Mouse (Mus musculus) embryonic stem cell, embryonic (primary cell): Measurements from ENCODE around the gene Acot11.

Source experiments
- CTCF ChIA-PET, 4 experiments: fragments of 300-600 bp in 2 of 4; fragments of 350-600 bp in 2 of 4; sonication (Branson Sonifier 250); formaldehyde crosslinking; loops; one replicate each; lab custom pipeline; 2022; ENCODE audit warnings: inconsistent platforms in 2 of 4; lab: Charles Lee
- POLR2A ChIA-PET, 4 experiments: fragments of 300-600 bp in 2 of 4; fragments of 350-600 bp in 2 of 4; sonication (Branson Sonifier 250); formaldehyde crosslinking; loops; one replicate each; lab custom pipeline; 2022; ENCODE audit warnings: antibody characterized with exemption in 4 of 4, inconsistent platforms in 1 of 4; lab: Charles Lee

Gene Acot11

GRCm38 (mm10) chr4:106825229-106825628 is 20.4 kb upstream of the Acot11 start:
- CTCF ChIA-PET, result interaction anchor here in 3 of 4 experiments (0.6 to 0.7 kb wide), 3 partner anchors 13 to 220 kb away, joined by 3 read pairs; no protein-coding TSS in a partner anchor
- POLR2A ChIA-PET, result no interaction called here

- POLR2A ChIA-PET, result interaction anchor here in 1 of 4 experiments (2.2 kb wide), 1 partner anchor 14 kb away, joined by 5 read pairs; the partner anchor contains the start of gene Acot11
- CTCF ChIA-PET, result no interaction called here
Observed at GRCm38 (mm10) chr4:106819404-106819803, 14.6 kb upstream of the Acot11 start.

DNA sequence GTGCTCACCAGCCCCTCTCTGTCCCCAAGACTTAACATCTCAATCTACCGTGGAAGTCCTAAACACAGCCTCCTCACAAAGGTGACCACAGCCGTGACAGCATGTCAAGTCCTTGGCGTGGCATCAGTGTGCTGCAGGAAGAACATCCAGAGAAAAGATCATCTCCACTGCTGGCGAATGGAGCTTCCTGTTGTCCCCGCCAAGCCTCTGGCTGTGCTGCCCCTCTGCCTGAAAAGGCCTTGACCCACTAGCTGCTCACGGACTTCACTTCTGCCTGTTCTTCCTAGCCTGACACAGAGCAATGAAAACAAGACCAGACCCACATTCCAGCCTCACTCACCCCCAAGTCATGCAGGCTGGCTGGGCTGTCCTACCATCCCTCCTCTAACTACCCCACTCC is 13.5 kb upstream of the Acot11 start:
- POLR2A ChIA-PET, result interaction anchor here in 2 of 4 experiments (1.2 to 2.2 kb wide), 2 partner anchors 13 to 136 kb away, joined by 3 to 5 read pairs; partner anchors contain the start of gene Acot11 (in 1 of the 2)

GRCm38 (mm10) chr4:106817017-106817416 is 12.2 kb upstream of the Acot11 start:
- ChIA-PET CTCF (no interaction called here), POLR2A (interaction anchor here in 2 of 4 experiments (0.6 to 0.7 kb wide), 2 partner anchors 90 to 138 kb away, joined by 3 to 5 read pairs; no protein-coding TSS in a partner anchor)

More for the DNA sequence above, 13.5 kb upstream of the Acot11 start:
- CTCF ChIA-PET, result interaction anchor here in 1 of 4 experiments (0.5 kb wide), 1 partner anchor 31 kb away, joined by 3 read pairs; no protein-coding TSS in a partner anchor

DNA sequence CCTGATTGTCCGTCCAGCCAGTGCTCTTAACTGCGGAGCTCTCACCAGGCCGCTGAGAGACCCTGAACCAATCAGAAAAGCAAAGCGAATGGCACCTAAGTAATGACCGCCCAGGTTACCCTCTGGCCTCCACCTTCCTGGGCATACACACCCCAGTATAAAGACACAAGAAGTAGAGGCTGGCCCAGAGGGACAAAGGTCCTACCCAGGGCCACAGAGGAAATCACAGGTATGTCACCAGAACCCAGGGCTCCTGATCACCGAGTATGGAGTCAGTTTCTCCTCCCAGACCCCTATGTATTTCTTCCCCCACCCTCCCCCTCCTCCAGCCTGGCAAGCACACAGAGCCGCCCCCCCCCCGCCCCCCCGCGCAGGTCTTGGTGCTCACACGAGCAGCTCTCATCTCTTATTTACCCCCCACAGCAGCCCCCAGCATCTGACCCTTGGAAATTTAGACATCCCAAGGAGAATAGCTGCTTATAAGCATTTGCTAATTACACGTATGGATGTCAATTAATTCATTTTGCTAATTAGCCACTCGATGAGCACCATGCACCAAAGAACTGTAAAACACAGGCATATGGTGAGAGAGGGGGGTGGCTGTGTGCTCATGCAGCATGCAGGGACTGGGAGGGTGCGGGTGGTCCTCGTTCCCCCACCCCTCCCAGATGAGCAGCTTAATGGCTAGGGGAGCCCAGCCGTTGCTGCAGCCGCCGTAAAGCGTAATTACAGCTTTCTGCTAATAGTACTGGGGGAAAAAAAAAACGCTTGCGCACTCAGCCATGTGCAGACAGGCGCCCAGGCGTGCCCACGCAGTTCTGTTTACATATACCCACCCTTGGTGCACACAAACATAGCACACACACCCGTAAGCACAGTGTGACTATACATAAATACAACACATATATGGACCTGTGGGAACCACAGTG is 10.9 kb upstream of the Acot11 start:
- CTCF ChIA-PET, result interaction anchor here in 3 of 4 experiments (0.6 to 1.1 kb wide), 5 partner anchors 11 to 510 kb away, joined by 3 to 4 read pairs (median 3); partner anchors contain the start of gene Acot11 (in 1 of the 3)
- POLR2A ChIA-PET, result interaction anchor here in 2 of 4 experiments (0.6 to 1.5 kb wide), 4 partner anchors 10 to 460 kb away, joined by 3 to 4 read pairs (median 3); no protein-coding TSS in a partner anchor

- CTCF ChIA-PET, result interaction anchor here (0.5 to 2.0 kb wide), 7 partner anchors 11 to 890 kb away, joined by 3 to 9 read pairs (median 4); no protein-coding TSS in a partner anchor
- POLR2A ChIA-PET, result interaction anchor here in 1 of 4 experiments (1.0 to 1.5 kb wide), 2 partner anchors 17 to 24 kb away, joined by 3 read pairs; no protein-coding TSS in a partner anchor
Observed at GRCm38 (mm10) chr4:106811162-106811561, 6.4 kb upstream of the Acot11 start.

GRCm38 (mm10) chr4:106810039-106810438 is 5.2 kb upstream of the Acot11 start:
- ChIA-PET POLR2A (interaction anchor here in 1 of 4 experiments (0.7 to 1.5 kb wide), 3 partner anchors 23 to 39 kb away, joined by 3 read pairs; no protein-coding TSS in a partner anchor), CTCF (interaction anchor here (0.5 to 2.0 kb wide), 13 partner anchors 10 to 443 kb away, joined by 3 to 9 read pairs (median 4); partner anchors contain the start of genes Hspb11 (in 1 of the 4) and Lrrc42 (in 1 of the 4))

DNA sequence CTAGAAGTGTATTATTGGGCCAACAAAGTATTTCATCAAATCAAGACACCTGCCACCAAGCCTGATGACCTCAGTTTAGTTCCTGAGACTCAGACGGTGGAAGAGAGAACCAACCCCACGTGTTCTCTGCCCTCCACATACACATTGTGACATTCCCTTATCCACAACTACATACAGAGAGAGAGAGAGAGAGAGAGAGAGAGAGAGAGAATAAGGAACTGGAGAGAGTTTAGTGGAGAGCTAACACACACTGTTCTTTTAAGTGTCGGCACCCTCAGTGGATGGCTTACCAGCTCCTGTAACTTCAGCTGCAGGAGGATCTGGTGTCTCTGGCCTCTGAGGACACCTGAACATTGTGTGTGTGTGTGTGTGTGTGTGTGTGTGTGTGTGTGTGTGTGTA is 2.5 kb upstream of the Acot11 start:
- CTCF ChIA-PET, result interaction anchor here in 1 of 4 experiments (0.6 kb wide), 1 partner anchor 226 kb away, joined by 4 read pairs; no protein-coding TSS in a partner anchor
- POLR2A ChIA-PET, result no interaction called here

- CTCF ChIA-PET, result interaction anchor here in 3 of 4 experiments (0.6 to 3.3 kb wide), 6 partner anchors 9 to 362 kb away, joined by 3 to 14 read pairs (median 3); no protein-coding TSS in a partner anchor
- POLR2A ChIA-PET, result interaction anchor here in 3 of 4 experiments (0.6 to 2.1 kb wide), 5 partner anchors 11 to 355 kb away, joined by 4 to 8 read pairs (median 7); no protein-coding TSS in a partner anchor
Observed at GRCm38 (mm10) chr4:106805890-106806289, 1.1 kb upstream of the Acot11 start.

DNA sequence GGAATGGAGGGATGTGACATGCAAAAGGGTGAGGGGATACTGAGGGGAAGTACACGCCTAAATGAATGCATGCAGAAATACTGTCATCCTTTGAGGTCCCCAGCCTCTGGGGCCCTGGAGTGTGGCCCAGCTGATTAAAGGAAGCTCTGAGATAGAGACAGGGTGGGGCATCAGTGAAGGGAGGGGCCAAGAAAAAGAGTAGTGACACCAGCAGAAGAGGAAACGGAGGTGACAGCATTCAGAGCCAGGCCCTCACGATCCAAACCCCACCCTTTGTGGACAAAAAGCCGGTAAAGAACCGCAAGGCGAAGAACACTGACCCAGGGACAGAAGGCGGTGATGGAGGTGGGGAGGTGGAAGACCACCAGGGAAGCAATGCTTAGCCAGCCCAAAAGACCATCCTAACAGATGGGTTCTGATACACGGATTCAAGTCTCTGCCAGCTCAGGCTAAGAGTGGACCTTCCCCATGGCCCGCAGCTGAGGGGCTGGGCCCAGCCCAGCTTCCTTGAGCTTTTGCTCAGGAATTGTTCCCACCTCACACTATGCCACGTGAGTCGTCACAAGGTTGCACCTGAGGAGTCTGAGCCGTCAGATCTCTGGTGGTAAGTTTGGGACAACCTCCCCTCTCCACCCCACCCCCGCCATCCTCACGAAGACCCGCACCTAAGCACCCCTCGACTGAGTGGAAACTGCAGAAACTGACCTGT is 443 bp downstream of the Acot11 start:
- POLR2A ChIA-PET, result interaction anchor here in 2 of 4 experiments (0.5 to 2.1 kb wide), 9 partner anchors 9 to 357 kb away, joined by 3 to 8 read pairs (median 3); no protein-coding TSS in a partner anchor
- CTCF ChIA-PET, result interaction anchor here in 3 of 4 experiments (0.6 to 3.3 kb wide), 12 partner anchors 9 to 471 kb away, joined by 3 to 22 read pairs (median 4); no protein-coding TSS in a partner anchor

DNA sequence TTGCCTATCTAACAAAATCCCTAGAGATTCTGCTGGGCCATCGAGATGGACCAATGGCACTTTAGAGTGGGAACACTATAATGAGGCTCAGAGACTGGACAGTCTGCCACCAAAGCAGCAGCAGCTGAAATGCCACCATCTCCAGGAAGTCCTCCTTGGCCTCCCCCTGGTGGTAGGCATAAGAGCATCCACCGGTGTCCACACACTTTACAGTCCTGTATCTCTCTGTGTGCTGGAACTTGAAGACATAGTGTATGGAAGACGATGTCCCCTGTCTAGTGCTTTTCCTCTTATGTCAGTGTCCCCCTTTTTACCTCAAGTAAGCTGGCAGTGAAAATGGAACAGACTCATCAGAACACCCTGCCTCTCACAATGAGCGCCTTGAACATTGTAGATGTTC is 1.0 kb downstream of the Acot11 start:
- ChIA-PET POLR2A (interaction anchor here in 2 of 4 experiments (0.5 to 2.1 kb wide), 4 partner anchors 9 to 309 kb away, joined by 3 to 8 read pairs (median 4); no protein-coding TSS in a partner anchor), CTCF (interaction anchor here in 3 of 4 experiments (0.6 to 3.3 kb wide), 7 partner anchors 8 to 360 kb away, joined by 3 to 14 read pairs (median 3); no protein-coding TSS in a partner anchor)

DNA sequence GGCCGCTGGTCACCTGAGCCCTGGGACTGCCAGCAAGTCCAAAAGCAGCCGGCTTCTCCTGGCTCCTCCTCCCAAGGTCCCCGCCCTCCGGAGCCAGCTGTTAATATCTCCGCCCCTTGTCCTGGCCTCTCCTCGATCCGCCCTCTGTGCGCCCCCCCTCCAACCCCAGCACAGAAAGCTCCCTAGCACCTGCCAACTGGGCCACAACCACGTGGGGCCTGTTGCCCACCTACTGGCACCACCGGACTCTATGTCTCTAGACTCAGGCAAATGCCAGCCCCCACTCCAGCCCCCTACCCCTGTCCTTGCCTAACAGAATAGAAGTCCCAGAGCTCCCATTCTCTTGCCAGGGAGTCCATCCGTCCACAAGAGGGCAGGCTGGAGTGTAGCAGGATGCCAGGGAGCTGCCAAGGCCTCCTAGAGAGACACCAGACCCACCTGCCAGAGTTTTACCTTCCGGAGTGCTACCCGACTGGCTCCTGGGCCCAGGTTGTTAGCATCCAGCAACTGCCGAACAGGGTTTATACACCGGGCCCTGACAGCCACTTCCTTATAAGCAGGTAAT is 4.9 kb downstream of the Acot11 start:
- ChIA-PET POLR2A (interaction anchor here (0.6 to 1.5 kb wide), 17 partner anchors 28 to 379 kb away, joined by 3 to 6 read pairs (median 3); partner anchors contain the start of genes Tmem59 (in 2 of the 4), Bsnd (in 1 of the 4) and Tceanc2 (in 1 of the 4)), CTCF (interaction anchor here (0.5 to 1.8 kb wide), 79 partner anchors 9 to 1538 kb away, joined by 3 to 19 read pairs (median 3); partner anchors contain the start of genes Dmrtb1 (in 1 of the 4), Hspb11 (in 1 of the 4), Lrrc42 (in 1 of the 4) and Tceanc2 (in 1 of the 4))

DNA sequence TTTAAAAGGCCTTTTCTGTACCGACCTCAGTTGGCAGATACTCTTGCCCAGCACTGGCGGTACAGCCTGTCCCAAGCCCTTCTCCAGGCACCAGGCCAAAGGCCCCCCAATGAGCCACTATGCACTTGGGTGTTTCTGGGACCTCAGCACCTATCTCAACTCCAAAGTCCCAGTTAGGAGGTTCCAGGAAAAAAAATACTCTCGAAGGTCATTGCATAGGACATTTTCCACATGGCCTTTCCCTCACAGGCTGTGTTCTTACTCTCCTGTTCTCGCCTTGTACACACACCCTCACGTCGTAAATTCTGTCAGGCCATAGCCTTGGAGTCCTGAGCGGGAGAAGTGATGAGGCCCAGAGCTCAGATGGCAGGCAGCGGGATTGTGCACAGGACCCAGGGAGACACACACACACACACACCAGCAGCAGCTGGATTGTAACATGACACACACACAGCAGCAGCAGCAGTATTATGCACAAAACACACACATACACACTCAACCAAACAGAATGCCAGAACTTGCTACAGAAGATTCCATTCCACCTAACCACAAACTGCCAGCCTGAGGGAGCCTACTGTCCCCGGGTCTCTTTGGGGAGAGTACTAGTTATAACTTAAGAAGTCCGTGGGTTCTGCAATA is 5.8 kb downstream of the Acot11 start:
- CTCF ChIA-PET, result interaction anchor here (0.5 to 1.8 kb wide), 50 partner anchors 8 to 902 kb away, joined by 3 to 19 read pairs (median 4); partner anchors contain the start of genes Tceanc2 (in 1 of the 4) and Tmem59 (in 1 of the 4)
- POLR2A ChIA-PET, result interaction anchor here in 3 of 4 experiments (0.9 to 1.5 kb wide), 9 partner anchors 40 to 379 kb away, joined by 3 to 6 read pairs (median 4); partner anchors contain the start of genes Tmem59 (in 2 of the 3), Bsnd (in 1 of the 3) and Tceanc2 (in 1 of the 3)

DNA sequence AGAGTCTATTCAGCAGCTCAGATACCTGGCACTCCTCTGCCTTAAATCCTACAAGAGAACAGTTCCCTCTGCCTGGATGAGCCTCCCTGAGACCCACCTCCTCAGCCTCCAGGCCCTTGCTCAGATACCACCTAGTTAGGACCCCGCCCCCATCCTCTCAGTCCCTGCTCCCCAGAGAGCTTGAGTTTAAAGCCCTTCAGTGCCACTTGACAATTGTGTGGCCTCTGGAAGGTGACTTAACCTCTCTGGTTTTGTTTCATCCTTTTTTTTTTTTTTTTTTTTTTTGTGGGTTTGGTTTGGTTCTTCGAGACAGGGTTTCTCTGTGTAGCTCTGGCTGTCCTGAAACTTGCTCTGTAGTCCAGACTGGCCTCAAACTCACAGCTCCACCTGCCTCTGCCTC is 9.5 kb downstream of the Acot11 start:
- ChIA-PET CTCF (interaction anchor here (0.6 to 3.0 kb wide), 16 partner anchors 10 to 578 kb away, joined by 3 to 14 read pairs (median 4); partner anchors contain the start of genes Acot11 (in 1 of the 4), Tceanc2 (in 1 of the 4) and Tmem59 (in 1 of the 4)), POLR2A (interaction anchor here (0.6 to 1.7 kb wide), 14 partner anchors 9 to 1006 kb away, joined by 3 to 7 read pairs (median 3); partner anchors contain the start of genes Acot11 (in 1 of the 4), Tmem59 (in 1 of the 4) and Ttc4 (in 1 of the 4))

DNA sequence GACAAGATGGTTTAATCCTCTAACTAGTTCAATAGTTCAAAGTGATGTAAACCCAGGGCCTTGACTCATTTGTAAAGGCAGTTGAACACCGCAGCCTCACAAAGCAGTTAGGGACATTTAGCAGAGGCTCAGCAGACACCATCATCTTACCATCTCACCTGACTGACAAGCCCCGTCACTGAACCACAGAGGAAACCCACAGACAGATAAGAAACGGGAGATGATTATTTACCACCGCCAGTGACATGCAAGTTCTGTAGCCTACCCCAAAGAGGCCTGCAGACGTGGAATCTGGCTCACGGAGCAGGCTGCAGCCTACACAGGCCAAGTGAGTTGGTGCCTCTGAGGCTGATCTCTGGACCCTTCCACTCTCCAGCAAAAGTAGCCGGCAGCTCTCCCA is 10.6 kb downstream of the Acot11 start:
- CTCF ChIA-PET, result interaction anchor here in 3 of 4 experiments (0.7 to 3.0 kb wide), 7 partner anchors 11 to 555 kb away, joined by 3 to 14 read pairs (median 4); partner anchors contain the start of genes Acot11 (in 2 of the 3), Tceanc2 (in 1 of the 3) and Tmem59 (in 1 of the 3)
- POLR2A ChIA-PET, result interaction anchor here in 2 of 4 experiments (0.6 to 1.7 kb wide), 7 partner anchors 10 to 388 kb away, joined by 3 to 7 read pairs (median 3); partner anchors contain the start of genes Acot11 (in 1 of the 2) and Tmem59 (in 1 of the 2)
